Mouse (Mus musculus): ENCODE results near the gene Fndc3b.

- TF ChIP-seq CTCF (IDR thresholded peaks at IDR 0.05; ENCODE audit: low read depth) (no peak), EP300 (IDR thresholded peaks at IDR 0.05; ENCODE audit: low read depth) (no peak)
Measured at GRCm38 (mm10) chr3:27541841-27542240, 169.3 kb downstream of the Fndc3b start.

Data from liver, postnatal 0 days (tissue).